Mouse (Mus musculus): ENCODE measurements at regions not wholly inside any gene's neighbourhood (a gene's known extent, or its start where the extent isn't known, plus 50 kb on each side); places are given as distances from the start of the nearest gene placed in this dataset.
A peak's percentile ranks its signal among the peaks of the same experiment; 100 is the strongest.

GRCm38 (mm10) chr16:30827901-30828608 lies 228.5 kb downstream of the Fam43a start:
- peaks cover 3% of the 10 kb centered on the region; the same call in 1 of the 2 replicates for H3K9me3 ChIP-seq (replicated peaks; ENCODE audit: control insufficient read depth, low read length)
- H3K4me2 ChIP-seq (ENCODE audit: low read depth, low read length), result no peak overlapping the region
- no peaks in the 10 kb centered on the region for H3K36me3 ChIP-seq (ENCODE audit: control insufficient read depth, insufficient read depth)
- H3K27ac ChIP-seq (ENCODE audit: low read length), result peak overlapping the region; percentile 66
- peak; percentile 58 for ATAC-seq (replicated peaks; ENCODE audit: extremely low read depth, insufficient read depth, low FRiP score)
- no peak overlapping the region for H3K4me3 ChIP-seq (ENCODE audit: low read length)
- H3K27me3 ChIP-seq (ENCODE audit: control insufficient read depth, insufficient read depth, low read length), result no peaks in the 10 kb centered on the region
- WGBS, result 61% methylated on average over 9 of the region's 9 CpGs
- peaks cover 5% of the 10 kb centered on the region for H3K4me1 ChIP-seq (ENCODE audit: control insufficient read depth, insufficient read depth, low read length)
- H3K9ac ChIP-seq (ENCODE audit: low read length), result no peak overlapping the region

DNA sequence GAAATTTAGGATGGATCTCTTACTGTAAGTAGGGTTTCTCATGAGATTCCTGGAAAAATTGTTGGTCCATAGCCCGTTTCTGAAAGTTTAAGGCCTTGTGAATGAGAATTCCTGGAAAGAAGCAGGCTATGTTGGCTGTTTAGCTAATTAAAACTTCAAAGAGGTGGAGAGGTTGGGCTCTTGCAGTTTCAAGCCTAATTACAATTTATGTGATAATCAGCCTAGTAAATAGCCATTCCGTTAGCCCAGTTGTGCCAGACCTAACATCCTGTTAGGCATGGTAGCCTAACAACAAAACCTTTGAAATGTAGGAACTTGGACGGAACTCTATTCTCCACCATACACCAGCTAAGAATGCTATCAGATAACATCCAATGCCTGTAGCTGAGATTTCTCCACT lies 235.0 kb downstream of the Fam43a start:
- Histone ChIP-seq H3K9me3 (replicated peaks; ENCODE audit: control insufficient read depth, low read length) (peaks cover 6% of the 10 kb centered on the region; the same call in 1 of the 2 replicates), H3K4me1 (ENCODE audit: control insufficient read depth, insufficient read depth, low read length) (no peaks in the 10 kb centered on the region; the same call in 1 of the 2 replicates), H3K27me3 (ENCODE audit: control insufficient read depth, insufficient read depth, low read length) (no peaks in the 10 kb centered on the region), H3K9ac (ENCODE audit: low read length) (no peak overlapping the region), H3K27ac (ENCODE audit: low read length) (no peak overlapping the region), H3K36me3 (ENCODE audit: control insufficient read depth, insufficient read depth) (no peaks in the 10 kb centered on the region), H3K4me2 (ENCODE audit: low read depth, low read length) (no peak overlapping the region), H3K4me3 (ENCODE audit: low read length) (no peak overlapping the region)
- ATAC-seq (replicated peaks; ENCODE audit: extremely low read depth, insufficient read depth, low FRiP score), result no peak
- WGBS, result 67% methylated on average over 3 of the region's 3 CpGs

DNA sequence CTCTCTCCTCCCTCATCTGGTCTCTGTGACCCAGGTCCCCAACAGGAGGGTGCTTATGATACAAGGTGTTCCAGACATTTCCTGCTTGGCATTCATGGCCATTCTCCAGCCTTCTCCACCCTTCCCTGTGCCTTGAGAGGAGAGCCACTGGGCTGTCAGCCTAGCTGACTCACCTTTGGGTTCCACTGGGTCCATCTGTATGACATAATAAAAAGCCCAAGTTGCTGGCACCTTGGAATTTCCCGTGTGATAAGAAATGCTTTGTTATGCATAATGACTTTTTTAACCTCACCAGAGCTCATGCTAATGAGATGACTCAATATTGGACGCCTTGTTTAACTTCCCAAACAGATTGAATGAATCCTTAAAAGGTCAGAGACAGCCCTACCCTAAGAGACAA lies 236.2 kb downstream of the Fam43a start:
- Histone ChIP-seq H3K4me1 (ENCODE audit: control insufficient read depth, insufficient read depth, low read length) (no peaks in the 10 kb centered on the region; the same call in 1 of the 2 replicates), H3K27me3 (ENCODE audit: control insufficient read depth, insufficient read depth, low read length) (no peaks in the 10 kb centered on the region), H3K4me2 (ENCODE audit: low read depth, low read length) (no peak overlapping the region), H3K36me3 (ENCODE audit: control insufficient read depth, insufficient read depth) (no peaks in the 10 kb centered on the region), H3K9me3 (replicated peaks; ENCODE audit: control insufficient read depth, low read length) (peaks cover 13% of the 10 kb centered on the region), H3K4me3 (ENCODE audit: low read length) (no peak overlapping the region), H3K9ac (ENCODE audit: low read length) (no peak overlapping the region), H3K27ac (ENCODE audit: low read length) (no peak overlapping the region)
- ATAC-seq (replicated peaks; ENCODE audit: extremely low read depth, insufficient read depth, low FRiP score), result no peak
- WGBS, result 56% methylated on average over 2 of the region's 2 CpGs

DNA sequence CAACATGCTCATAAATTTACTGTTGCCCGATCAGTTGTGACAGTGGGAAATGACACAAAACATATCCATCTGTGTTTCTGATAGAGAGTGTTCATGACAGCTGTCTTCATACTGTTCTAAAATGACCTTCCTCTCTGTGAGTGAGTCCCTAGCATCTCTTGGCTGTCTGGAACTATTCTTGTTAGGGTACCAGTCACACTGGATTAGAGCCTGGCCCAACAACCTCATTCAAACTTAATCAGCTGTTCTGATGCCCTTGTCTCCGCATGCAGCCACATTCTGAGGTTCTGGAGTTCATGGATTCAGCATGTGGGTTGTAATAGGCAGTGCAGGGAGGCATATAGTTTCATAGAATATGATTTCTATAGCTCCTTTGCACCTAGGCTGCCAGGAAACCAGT lies 238.4 kb downstream of the Xxylt1 start:
- no peak overlapping the region for H3K4me3 ChIP-seq (ENCODE audit: low read length)
- H3K27me3 ChIP-seq (ENCODE audit: control insufficient read depth, insufficient read depth, low read length), result no peaks in the 10 kb centered on the region
- no peaks in the 10 kb centered on the region for H3K36me3 ChIP-seq (ENCODE audit: control insufficient read depth, insufficient read depth)
- H3K4me1 ChIP-seq (ENCODE audit: control insufficient read depth, insufficient read depth, low read length), result no peaks in the 10 kb centered on the region
- H3K27ac ChIP-seq (ENCODE audit: low read length), result no peak overlapping the region
- no peak overlapping the region for H3K9ac ChIP-seq (ENCODE audit: low read length)
- H3K4me2 ChIP-seq (ENCODE audit: low read depth, low read length), result no peak overlapping the region
- peaks cover 19% of the 10 kb centered on the region for H3K9me3 ChIP-seq (replicated peaks; ENCODE audit: control insufficient read depth, low read length)
- ATAC-seq (replicated peaks; ENCODE audit: extremely low read depth, insufficient read depth, low FRiP score), result no peak
- 71% methylated on average over 2 of the region's 2 CpGs for WGBS

- Histone ChIP-seq H3K27me3 (ENCODE audit: control insufficient read depth, insufficient read depth, low read length) (no peaks in the 10 kb centered on the region), H3K9ac (ENCODE audit: low read length) (no peak overlapping the region), H3K27ac (ENCODE audit: low read length) (no peak overlapping the region), H3K4me3 (ENCODE audit: low read length) (no peak overlapping the region), H3K36me3 (ENCODE audit: control insufficient read depth, insufficient read depth) (no peaks in the 10 kb centered on the region), H3K9me3 (replicated peaks; ENCODE audit: control insufficient read depth, low read length) (no peaks in the 10 kb centered on the region), H3K4me1 (ENCODE audit: control insufficient read depth, insufficient read depth, low read length) (no peaks in the 10 kb centered on the region), H3K4me2 (ENCODE audit: low read depth, low read length) (no peak overlapping the region)
- ATAC-seq (replicated peaks; ENCODE audit: extremely low read depth, insufficient read depth, low FRiP score), result no peak
- WGBS, result 70% methylated on average over 1 of the region's 1 CpGs
Observed at GRCm38 (mm10) chr16:30852595-30852994, 228.6 kb downstream of the Xxylt1 start.

GRCm38 (mm10) chr16:30854716-30855115 lies 226.5 kb downstream of the Xxylt1 start:
- no peak for ATAC-seq (replicated peaks; ENCODE audit: extremely low read depth, insufficient read depth, low FRiP score)
- H3K4me3 ChIP-seq (ENCODE audit: low read length), result no peak overlapping the region
- H3K9me3 ChIP-seq (replicated peaks; ENCODE audit: control insufficient read depth, low read length), result no peaks in the 10 kb centered on the region
- no peak overlapping the region for H3K4me2 ChIP-seq (ENCODE audit: low read depth, low read length)
- H3K4me1 ChIP-seq (ENCODE audit: control insufficient read depth, insufficient read depth, low read length), result no peaks in the 10 kb centered on the region
- no peak overlapping the region for H3K9ac ChIP-seq (ENCODE audit: low read length)
- no peaks in the 10 kb centered on the region for H3K27me3 ChIP-seq (ENCODE audit: control insufficient read depth, insufficient read depth, low read length)
- 75% methylated on average over 4 of the region's 4 CpGs for WGBS
- no peaks in the 10 kb centered on the region for H3K36me3 ChIP-seq (ENCODE audit: control insufficient read depth, insufficient read depth)
- H3K27ac ChIP-seq (ENCODE audit: low read length), result no peak overlapping the region

- ATAC-seq (replicated peaks; ENCODE audit: extremely low read depth, insufficient read depth, low FRiP score), result no peak
- WGBS, result 74% methylated on average over 2 of the region's 2 CpGs
Observed at GRCm38 (mm10) chr16:30857656-30858055, 223.6 kb downstream of the Xxylt1 start.

DNA sequence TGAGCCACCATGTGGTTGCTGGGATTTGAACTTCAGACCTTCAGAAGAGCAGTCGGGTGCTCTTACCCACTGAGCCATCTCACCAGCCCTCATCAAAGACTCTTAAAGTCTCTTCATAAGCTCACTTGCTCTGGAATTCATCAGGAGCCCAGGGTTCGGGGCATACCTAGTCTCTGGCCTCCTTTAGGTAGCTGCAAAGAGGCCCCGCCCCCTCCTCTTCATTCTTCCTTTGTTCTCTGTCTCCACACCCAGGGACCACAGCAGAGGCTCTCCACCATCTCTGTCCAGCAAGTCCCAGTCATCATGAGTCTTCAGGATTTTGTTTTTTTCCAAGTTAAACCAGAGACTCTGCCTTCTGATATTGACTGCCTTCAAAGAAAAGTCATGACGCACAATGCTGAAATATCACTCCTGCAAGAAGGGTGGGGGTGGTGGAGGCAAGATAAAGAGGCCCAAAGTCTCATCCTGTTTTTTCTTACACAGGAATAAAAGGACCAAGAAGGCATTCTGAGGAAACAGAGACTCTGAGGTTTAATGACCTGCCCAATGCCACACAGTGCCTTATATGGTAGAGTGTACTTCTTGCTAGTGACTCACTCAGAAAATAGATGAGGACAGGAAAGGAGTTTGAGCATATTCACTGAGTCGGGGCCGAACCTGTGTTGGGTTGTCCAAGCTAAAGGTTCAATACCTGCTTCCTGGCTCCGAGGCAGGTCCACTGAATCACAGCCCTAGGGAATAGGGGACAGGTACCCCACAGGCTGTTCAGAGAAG lies 211.9 kb downstream of the Xxylt1 start:
- Histone ChIP-seq H3K9me3 (replicated peaks; ENCODE audit: control insufficient read depth, low read length) (peaks cover 8% of the 10 kb centered on the region), H3K27ac (ENCODE audit: low read length) (peak overlapping the region; percentile 59), H3K4me1 (ENCODE audit: control insufficient read depth, insufficient read depth, low read length) (peaks cover 13% of the 10 kb centered on the region), H3K4me2 (ENCODE audit: low read depth, low read length) (no peak overlapping the region), H3K36me3 (ENCODE audit: control insufficient read depth, insufficient read depth) (no peaks in the 10 kb centered on the region), H3K27me3 (ENCODE audit: control insufficient read depth, insufficient read depth, low read length) (no peaks in the 10 kb centered on the region), H3K4me3 (ENCODE audit: low read length) (no peak overlapping the region), H3K9ac (ENCODE audit: low read length) (no peak overlapping the region)
- 0 out of 2 replicates have a peak, but pooled peaks have one; percentile 8 for ATAC-seq (replicated peaks; ENCODE audit: extremely low read depth, insufficient read depth, low FRiP score)
- WGBS, result 79% methylated on average over 7 of the region's 7 CpGs

More at GRCm38 (mm10) chr16:30857656-30858055, 223.6 kb downstream of the Xxylt1 start:
- Histone ChIP-seq H3K9me3 (replicated peaks; ENCODE audit: control insufficient read depth, low read length) (no peaks in the 10 kb centered on the region), H3K4me1 (ENCODE audit: control insufficient read depth, insufficient read depth, low read length) (0 out of 2 replicates have a peak, but pooled peaks cover 3% of the 10 kb centered on the region), H3K4me3 (ENCODE audit: low read length) (no peak overlapping the region), H3K27me3 (ENCODE audit: control insufficient read depth, insufficient read depth, low read length) (no peaks in the 10 kb centered on the region), H3K27ac (ENCODE audit: low read length) (no peak overlapping the region), H3K9ac (ENCODE audit: low read length) (no peak overlapping the region), H3K4me2 (ENCODE audit: low read depth, low read length) (no peak overlapping the region), H3K36me3 (ENCODE audit: control insufficient read depth, insufficient read depth) (no peaks in the 10 kb centered on the region)

- peak; percentile 28; the same call in 1 of the 2 replicates for ATAC-seq (replicated peaks; ENCODE audit: extremely low read depth, insufficient read depth, low FRiP score)
- Histone ChIP-seq H3K36me3 (ENCODE audit: control insufficient read depth, insufficient read depth) (no peaks in the 10 kb centered on the region), H3K4me1 (ENCODE audit: control insufficient read depth, insufficient read depth, low read length) (peaks cover 13% of the 10 kb centered on the region), H3K27ac (ENCODE audit: low read length) (peak overlapping the region; percentile 59), H3K27me3 (ENCODE audit: control insufficient read depth, insufficient read depth, low read length) (no peaks in the 10 kb centered on the region), H3K9ac (ENCODE audit: low read length) (no peak overlapping the region), H3K4me2 (ENCODE audit: low read depth, low read length) (peak overlapping the region; percentile 12; the same call in 1 of the 2 replicates), H3K4me3 (ENCODE audit: low read length) (no peak overlapping the region), H3K9me3 (replicated peaks; ENCODE audit: control insufficient read depth, low read length) (peaks cover 8% of the 10 kb centered on the region)
- 63% methylated on average over 14 of the region's 14 CpGs for WGBS
Observed at GRCm38 (mm10) chr16:30870110-30870509, 211.1 kb downstream of the Xxylt1 start.
